Comparison of ENCODE assay signal across 20 mouse cellular contexts in the genomic region with DNA sequence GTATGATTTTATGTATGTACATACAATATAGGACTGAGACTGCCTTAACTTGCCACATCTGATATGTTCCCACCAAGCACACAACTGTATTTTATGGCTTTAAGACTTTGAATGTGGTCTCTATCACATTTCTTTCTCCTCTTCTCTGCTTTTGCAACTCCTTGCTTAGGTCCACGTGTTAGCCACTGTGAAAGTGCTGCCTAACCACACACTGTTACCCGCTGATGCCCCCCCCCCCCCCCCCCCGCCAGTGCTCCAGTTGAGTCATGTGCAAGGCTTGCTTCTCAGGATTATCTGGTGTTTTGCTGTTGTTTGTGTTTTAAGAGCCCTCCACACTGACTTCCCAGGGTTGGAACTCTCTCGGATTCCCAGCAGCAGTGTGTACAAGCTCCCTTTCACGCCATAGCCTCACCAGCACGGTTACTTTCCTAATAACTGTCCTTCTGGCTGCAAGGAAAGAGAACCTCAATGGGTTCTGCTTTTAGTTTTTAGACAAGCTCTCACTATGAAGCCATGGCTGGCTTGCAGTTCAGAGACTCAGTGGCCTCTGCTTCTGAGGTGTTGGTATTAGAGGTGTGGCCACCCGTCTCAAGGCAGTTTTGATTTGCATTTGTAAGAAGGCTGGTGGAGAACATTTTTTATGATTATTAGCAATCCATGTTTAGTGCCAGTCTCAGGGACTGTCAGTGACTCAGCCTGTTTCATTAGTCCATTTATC.
DNase-seq lines count a peak whose midpoint lies in the region; ATAC-seq and TF ChIP-seq lines count a peak whose summit lies in the region.
"Had no signal": no experiment of that assay in that cellular context is flagged by ENCODE, and none has a peak within 500 bp of the region (broad histone marks: within the 10 kb centered on the region; RNA-seq: fewer than 3 reads in every experiment).

No protein-coding gene starts in this region.

- H3K36me3 ChIP-seq in ES-E14 (ENCODE audit: control insufficient read depth, insufficient read depth, low read length, poor library complexity, severe bottlenecking), result no peaks in the 10 kb centered on the region
- H3K36me3 ChIP-seq: hindbrain, embryonic 13.5 days had no signal

- peak overlapping the region; percentile 34; the same call in 1 of the 2 replicates for H3K9ac ChIP-seq in ES-E14 (ENCODE audit: insufficient read depth, low read depth, low read length, poor library complexity, severe bottlenecking)
- H3K9ac ChIP-seq: hindbrain, embryonic 13.5 days had no signal

- DNase-seq in heart, adult 11 months, result peak; percentile 16
- no peak for DNase-seq in heart, postnatal 10 days
- peak; percentile 56 for DNase-seq in A20 (ENCODE audit: low read depth, low spot score)
- DNase-seq in ES-E14 (ENCODE audit: low read depth, low spot score), result no peak
- no peak for DNase-seq in adipocyte (ENCODE audit: low spot score)
- DNase-seq: B cell, adult 2 months; cerebellum, adult 2 months; gastrocnemius, adult 2 months; gastrocnemius, postnatal 36 days; heart, adult 18-20 months; heart, postnatal 14 days; kidney, adult 2 months had no signal

- no peak overlapping the region for H3K4me3 ChIP-seq in ES-E14 (ENCODE audit: insufficient read depth in 1 of 2, low read depth in 1 of 2, low read length in 2 of 2, poor library complexity in 1 of 2, severe bottlenecking in 1 of 2)
- H3K4me3 ChIP-seq: embryonic facial prominence, embryonic 10.5 days; gastrocnemius, adult 2 months; heart, embryonic 10.5 days; hindbrain, embryonic 13.5 days had no signal

- intact Hi-C loops in heart, postnatal 10 days (cut with DNase I), result no loop called here

- H3K9me3 ChIP-seq in ES-E14 (ENCODE audit: control insufficient read depth, insufficient read depth, low read depth, low read length), result no peaks in the 10 kb centered on the region
- H3K9me3 ChIP-seq: embryonic facial prominence, embryonic 10.5 days; heart, embryonic 10.5 days; hindbrain, embryonic 13.5 days had no signal

- in situ Hi-C loops in ES-E14 (cut with MboI; ENCODE audit: low sequenced_read_pairs in 2 of 2, unreplicated experiment in 2 of 2), result no loop called here

- no peak overlapping the region for H3K27ac ChIP-seq in ES-E14 (ENCODE audit: insufficient read depth, low read depth, low read length, poor library complexity, severe bottlenecking)
- H3K27ac ChIP-seq: embryonic facial prominence, embryonic 10.5 days; gastrocnemius, adult 2 months; heart, embryonic 10.5 days; hindbrain, embryonic 13.5 days; hindbrain, postnatal 0 days had no signal

- ATAC-seq in megakaryocyte progenitor cell, adult 5-6 weeks (replicated peaks; ENCODE audit: poor library complexity), result peak; percentile 37; the same call in 1 of the 2 replicates
- ATAC-seq in megakaryocyte-erythroid progenitor cell, adult 5-6 weeks (replicated peaks; ENCODE audit: low FRiP score, low TSS enrichment, poor library complexity, severe bottlenecking), result no peak
- ATAC-seq: CD4-positive, CD25-positive, alpha-beta regulatory T cell, adult 4 months; forebrain, embryonic 14.5 days; hindbrain, postnatal 0 days had no signal

- H3K4me1 ChIP-seq in ES-E14 (ENCODE audit: control insufficient read depth in 2 of 2, insufficient read depth in 2 of 2, low read length in 2 of 2, poor library complexity in 1 of 2), result peaks cover 8 to 13% of the 10 kb centered on the region in 2 experiments
- H3K4me1 ChIP-seq: embryonic facial prominence, embryonic 10.5 days; hindbrain, embryonic 13.5 days had no signal

TF ChIP-seq in ES-E14, 5 proteins besides CTCF, POLR2A, EP300 and RAD21:
- TF ChIP-seq MAFK (IDR thresholded peaks at IDR 0.05; ENCODE audit: insufficient read depth, low read depth, low read length), result no peak
- TF ChIP-seq CHD2 (IDR thresholded peaks at IDR 0.05; ENCODE audit: low read depth, low read length), result no peak
- TF ChIP-seq HCFC1 (IDR thresholded peaks at IDR 0.05; ENCODE audit: borderline replicate concordance, insufficient read depth, low read length), result no peak
- TF ChIP-seq ZC3H11A (IDR thresholded peaks at IDR 0.05; ENCODE audit: borderline replicate concordance, low read depth, low read length), result no peak
- no peak for TF ChIP-seq ZNF384 (IDR thresholded peaks at IDR 0.05; ENCODE audit: low read depth, low read length)

Comparison
In these comparisons a context has a peak if more than half of its experiments do, and no peak if none do; other contexts are left out.
1. DNase-seq: peak in heart, adult 11 months (single experiment) and A20 (single experiment); none in heart, postnatal 10 days (0 of 2), ES-E14 (single experiment) and adipocyte (single experiment).